Mouse (Mus musculus) heart, adult 2 months (tissue): ENCODE data around the gene Sh3rf1. TPM values are rescaled to one million over a fixed set of nuclear protein-coding genes. Genes with fewer than 3 reads are reported as not detected.
"Not testable (repeated sequence)": the region's sequence is repeated elsewhere in the genome, so short reads cannot be mapped to it uniquely, and the experiment has no call there.

Experiments
- DNase-seq, 2 experiments: peaks; one replicate each; pipeline ENCODE4 v3.0.0; 2021
- H3K27ac ChIP-seq: fragments of 200-600 bp; 2 replicates; pipeline ENCODE4 v1.8.1; 2022
- H3K27me3 ChIP-seq: fragments of 200-500 bp; 2 replicates; pipeline ENCODE4 v1.6.1; 2012; ENCODE audit warnings: mild to moderate bottlenecking, low read length, inconsistent platforms, mixed read lengths; ENCODE audit not compliant: control insufficient read depth, insufficient read depth
- H3K36me3 ChIP-seq: fragments of 200-500 bp; 2 replicates; pipeline ENCODE4 v1.6.1; 2012; ENCODE audit warnings: low read length, inconsistent platforms; ENCODE audit not compliant: control insufficient read depth, insufficient read depth
- H3K4me1 ChIP-seq: fragments of 200-500 bp; 2 replicates; pipeline ENCODE4 v1.6.1; 2011; ENCODE audit warnings: low read length; ENCODE audit not compliant: control insufficient read depth, insufficient read depth
- H3K4me3 ChIP-seq: fragments of 200-600 bp; 2 replicates; pipeline ENCODE4 v1.8.1; 2022
- H3K79me2 ChIP-seq: fragments of 200-500 bp; replicated peaks from 2 replicates; pipeline ENCODE4 v1.6.1; 2012; ENCODE audit warnings: mild to moderate bottlenecking, inconsistent platforms, low read length, moderate library complexity, mixed read lengths; ENCODE audit not compliant: control insufficient read depth, insufficient read depth
- H3K9ac ChIP-seq: fragments of 200-500 bp; 2 replicates; pipeline ENCODE4 v1.6.1; 2012; ENCODE audit warnings: low read depth, mild to moderate bottlenecking, control low read depth, inconsistent platforms, low read length, mixed read lengths
- CTCF ChIP-seq: fragments of 200-600 bp; IDR thresholded peaks from 2 replicates; pipeline ENCODE4 v1.8.1; 2022; ENCODE audit warnings: antibody characterized with exemption, mild to moderate bottlenecking, moderate library complexity
- EP300 ChIP-seq: fragments of 200-500 bp; IDR thresholded peaks from 2 replicates; pipeline ENCODE4 v1.6.1; 2011; ENCODE audit warnings: low read depth, low read length, control low read depth; ENCODE audit not compliant: insufficient read depth
- POLR2A ChIP-seq: fragments of 200-500 bp; IDR thresholded peaks from 2 replicates; pipeline ENCODE4 v1.6.1; 2011; ENCODE audit warnings: mild to moderate bottlenecking, low read depth, low read length, control low read depth; ENCODE audit not compliant: insufficient read depth
- WGBS: fragments of 180-500 bp; shearing (Covaris S2); methylation state at CpG from one replicate; pipeline ENCODE4 v1.1.7; 2018; 5-methylcytosine and 5-hydroxymethylcytosine counted together
- intact Hi-C: fragments of 180-260 bp; cut with DNase I; formaldehyde crosslinking; loops from one replicate; pipeline ENCODE4 v1.15.1; 2025
- polyA plus RNA-seq: library from polyadenylated mRNA; depleted of rRNA; stranded (reverse); fragments of >200 nt; gene quantifications from 2 replicates; pipeline ENCODE4 v1.2.3, GENCODE M21; 2012
- total RNA-seq, 2 experiments: library from RNA; stranded (reverse); gene quantifications; 2 replicates each; pipeline ENCODE4 v1.2.3; 2021

Sh3rf1 gene
- total and polyA plus RNA-seq, 3 experiments: 3.1 to 4.9 (median 4.8) TPM

GRCm38 (mm10) chr8:61409081-61409480 lies 185.4 kb downstream of the Sh3rf1 start:
- no peaks in the 10 kb centered on the region for H3K79me2 ChIP-seq
- intact Hi-C loops: no loop called here

GRCm38 (mm10) chr8:61409712-61410111 lies 186.0 kb downstream of the Sh3rf1 start:
- WGBS: 88% methylated on average over 5 of the region's 5 CpGs

More at GRCm38 (mm10) chr8:61409081-61409480, 185.4 kb downstream of the Sh3rf1 start:
- no peaks in the 10 kb centered on the region for H3K27me3 ChIP-seq
- H3K27ac ChIP-seq: no peak overlapping the region
- 76% methylated on average over 4 of the region's 4 CpGs for WGBS
- H3K4me1 ChIP-seq: no peaks in the 10 kb centered on the region
- no peaks in the 10 kb centered on the region for H3K36me3 ChIP-seq
- no peak for DNase-seq
- no peak overlapping the region for H3K4me3 ChIP-seq
- H3K9ac ChIP-seq: no peak overlapping the region
- no peak for TF ChIP-seq CTCF
- no peak for TF ChIP-seq EP300
- no peak for TF ChIP-seq POLR2A

GRCm38 (mm10) chr8:61419521-61419920 lies 195.8 kb downstream of the Sh3rf1 start:
- Histone ChIP-seq H3K4me1 (no peaks in the 10 kb centered on the region), H3K27me3 (no peaks in the 10 kb centered on the region), H3K4me3 (no peak overlapping the region), H3K79me2 (no peaks in the 10 kb centered on the region), H3K27ac (no peak overlapping the region), H3K36me3 (no peaks in the 10 kb centered on the region), H3K9ac (no peak overlapping the region)
- intact Hi-C loops: no loop called here
- TF ChIP-seq CTCF (no peak), EP300 (no peak), POLR2A (no peak)
- 89% methylated on average over 3 of the region's 3 CpGs for WGBS
- no peak for DNase-seq

More at GRCm38 (mm10) chr8:61409712-61410111, 186.0 kb downstream of the Sh3rf1 start:
- H3K27ac ChIP-seq, H3K4me1 ChIP-seq, H3K27me3 ChIP-seq, H3K79me2 ChIP-seq, DNase-seq, H3K36me3 ChIP-seq, H3K4me3 ChIP-seq, H3K9ac ChIP-seq, intact Hi-C loops: not testable (repeated sequence)

- H3K4me1 ChIP-seq: no peaks in the 10 kb centered on the region
- no peaks in the 10 kb centered on the region for H3K36me3 ChIP-seq
- 13% methylated on average over 6 of the region's 6 CpGs for WGBS
- H3K4me3 ChIP-seq: no peak overlapping the region
- H3K9ac ChIP-seq: no peak overlapping the region
- intact Hi-C loops: no loop called here
- DNase-seq: no peak
- no peak for TF ChIP-seq EP300
- no peak for TF ChIP-seq POLR2A
- no peak for TF ChIP-seq CTCF
- H3K79me2 ChIP-seq: no peaks in the 10 kb centered on the region
- no peak overlapping the region for H3K27ac ChIP-seq
- no peaks in the 10 kb centered on the region for H3K27me3 ChIP-seq
Observed at GRCm38 (mm10) chr8:61420166-61420565, 196.5 kb downstream of the Sh3rf1 start.

- Histone ChIP-seq H3K9ac (no peak overlapping the region), H3K79me2 (no peaks in the 10 kb centered on the region), H3K27ac (no peak overlapping the region), H3K27me3 (no peaks in the 10 kb centered on the region), H3K36me3 (no peaks in the 10 kb centered on the region), H3K4me3 (no peak overlapping the region), H3K4me1 (no peaks in the 10 kb centered on the region)
- TF ChIP-seq POLR2A: no peak
- no peak for TF ChIP-seq EP300
- TF ChIP-seq CTCF: no peak
- intact Hi-C loops: no loop called here
- WGBS: 81% methylated on average over 11 of the region's 11 CpGs
- DNase-seq: no peak
Observed at GRCm38 (mm10) chr8:61421606-61422005, 197.9 kb downstream of the Sh3rf1 start.

- intact Hi-C loops: no loop called here
- no peak overlapping the region for H3K4me3 ChIP-seq
- H3K79me2 ChIP-seq: no peaks in the 10 kb centered on the region
- no peak overlapping the region for H3K9ac ChIP-seq
- no peaks in the 10 kb centered on the region for H3K27me3 ChIP-seq
- DNase-seq: no peak
- no peaks in the 10 kb centered on the region for H3K36me3 ChIP-seq
- H3K27ac ChIP-seq: no peak overlapping the region
- H3K4me1 ChIP-seq: no peaks in the 10 kb centered on the region
- TF ChIP-seq EP300 (no peak), CTCF (no peak), POLR2A (no peak)
Observed at GRCm38 (mm10) chr8:61425125-61425524, 201.5 kb downstream of the Sh3rf1 start.
